Mouse (Mus musculus) intestine, embryonic 14.5 days (tissue): ENCODE data around the gene Tmem98. TPM values are rescaled to one million over a fixed set of nuclear protein-coding genes. Genes with fewer than 3 reads are reported as not detected.

ENCODE experiments used
- ATAC-seq: fragments of 200-750 bp; cut with Nextera tagmentation; replicated peaks from 2 replicates; pipeline ENCODE4 v1.8.0; 2017; ENCODE audit warnings: low read depth, moderate number of reproducible peaks, moderate TSS enrichment, moderate library complexity; ENCODE audit not compliant: low FRiP score, low TSS enrichment
- DNase-seq: peaks from one replicate; pipeline ENCODE4 v3.0.0-alpha.2; 2018; ENCODE audit warnings: low spot score
- H3K27ac ChIP-seq: fragments of 300-500 bp; sonication (generic); 2 replicates; pipeline ENCODE4 v1.5.1; 2014; ENCODE audit warnings: low read depth, mild to moderate bottlenecking, control low read depth
- H3K27me3 ChIP-seq: fragments of 300-500 bp; sonication (generic); replicated peaks from 2 replicates; pipeline ENCODE4 v1.6.1; 2014; ENCODE audit warnings: low read length, control low read depth; ENCODE audit not compliant: control insufficient read depth, insufficient read depth
- H3K36me3 ChIP-seq: fragments of 300-500 bp; sonication (generic); 2 replicates; pipeline ENCODE4 v1.6.1; 2014; ENCODE audit warnings: low read length, control low read depth; ENCODE audit not compliant: control insufficient read depth, insufficient read depth
- H3K4me1 ChIP-seq: fragments of 300-500 bp; sonication (generic); replicated peaks from 2 replicates; pipeline ENCODE4 v1.6.1; 2014; ENCODE audit warnings: low read length, control low read depth, mixed read lengths; ENCODE audit not compliant: control insufficient read depth, insufficient read depth
- H3K4me2 ChIP-seq: fragments of 300-500 bp; sonication (generic); 2 replicates; pipeline ENCODE4 v1.6.1; 2014; ENCODE audit warnings: low read length
- H3K4me3 ChIP-seq: fragments of 300-500 bp; sonication (generic); 2 replicates; pipeline ENCODE4 v1.5.1; 2014; ENCODE audit warnings: low read depth, low read length, control low read depth, mixed read lengths
- H3K9ac ChIP-seq: fragments of 300-500 bp; sonication (generic); 2 replicates; pipeline ENCODE4 v1.6.1; 2014; ENCODE audit warnings: mild to moderate bottlenecking, low read length
- H3K9me3 ChIP-seq: fragments of 300-500 bp; sonication (generic); 2 replicates; pipeline ENCODE4 v1.6.1; 2016; ENCODE audit warnings: low read length, control low read depth; ENCODE audit not compliant: control insufficient read depth
- WGBS: fragments of 180-500 bp; shearing (Covaris S2); extraction: QIAGEN DNeasy Blood & Tissue Kit; methylation state at CpG from one replicate; pipeline ENCODE4 v1.1.7; 2014; 5-methylcytosine and 5-hydroxymethylcytosine counted together
- polyA plus RNA-seq: library from polyadenylated mRNA; unstranded; fragments of >200 nt; fragmentation: Nextera tagmentation; extraction: Ambion mirVana; gene quantifications from 2 replicates; pipeline ENCODE4 v1.2.1, GENCODE M21; 2014

Tmem98 gene
- polyA plus RNA-seq, 1 experiment from 2014 or later: 180 TPM

GRCm38 (mm10) chr11:80821794-80822193 lies 11.8 kb downstream of the Tmem98 start:
- 83% methylated on average over 9 of the region's 9 CpGs for WGBS
- Histone ChIP-seq H3K4me2 (no peak overlapping the region), H3K36me3 (peaks cover 42% of the 10 kb centered on the region), H3K4me3 (no peak overlapping the region), H3K27me3 (no peaks in the 10 kb centered on the region), H3K9me3 (no peaks in the 10 kb centered on the region), H3K4me1 (peaks cover 16% of the 10 kb centered on the region), H3K27ac (no peak overlapping the region), H3K9ac (no peak overlapping the region)
- DNase-seq: no peak
- no peak for ATAC-seq

DNA sequence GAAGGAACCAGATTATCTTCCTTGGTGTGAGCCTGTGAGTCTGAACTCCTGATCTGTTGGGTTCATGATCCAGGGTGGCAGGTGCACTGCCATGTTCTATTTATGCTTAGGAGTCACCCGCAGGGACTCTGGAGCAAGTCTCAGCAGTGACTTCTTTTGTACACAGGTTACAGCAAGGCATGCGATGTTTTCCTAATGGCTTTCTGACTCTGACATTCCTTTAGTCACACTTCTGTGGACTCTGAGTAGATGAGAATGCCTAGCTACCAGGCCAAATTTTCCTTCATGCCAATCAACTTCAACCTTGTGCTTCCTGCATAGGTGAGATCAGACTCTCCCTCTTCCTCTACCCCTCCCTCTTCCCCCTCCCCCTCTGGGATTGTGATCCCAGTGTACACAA lies 25.4 kb downstream of the Tmem98 start:
- no peaks in the 10 kb centered on the region for H3K9me3 ChIP-seq
- no peak overlapping the region for H3K9ac ChIP-seq
- no peak overlapping the region for H3K27ac ChIP-seq
- H3K4me2 ChIP-seq: no peak overlapping the region
- 89% methylated on average over 2 of the region's 2 CpGs for WGBS
- H3K27me3 ChIP-seq: no peaks in the 10 kb centered on the region
- ATAC-seq: no peak
- DNase-seq: no peak
- H3K4me3 ChIP-seq: no peak overlapping the region
- H3K4me1 ChIP-seq: no peaks in the 10 kb centered on the region
- H3K36me3 ChIP-seq: no peaks in the 10 kb centered on the region

- no peaks in the 10 kb centered on the region for H3K36me3 ChIP-seq
- H3K4me1 ChIP-seq: no peaks in the 10 kb centered on the region
- H3K27ac ChIP-seq: no peak overlapping the region
- WGBS: 63% methylated on average over 4 of the region's 4 CpGs
- no peak overlapping the region for H3K4me2 ChIP-seq
- DNase-seq (no peak), ATAC-seq (no peak)
- H3K9ac ChIP-seq: no peak overlapping the region
- H3K4me3 ChIP-seq: no peak overlapping the region
- H3K9me3 ChIP-seq: no peaks in the 10 kb centered on the region
- no peaks in the 10 kb centered on the region for H3K27me3 ChIP-seq
Observed at GRCm38 (mm10) chr11:80835841-80836240, 25.9 kb downstream of the Tmem98 start.

GRCm38 (mm10) chr11:80838724-80839123 lies 28.7 kb downstream of the Tmem98 start:
- no peak overlapping the region for H3K4me3 ChIP-seq
- H3K27ac ChIP-seq: no peak overlapping the region
- H3K4me1 ChIP-seq: no peaks in the 10 kb centered on the region
- DNase-seq: no peak
- no peak for ATAC-seq
- H3K9ac ChIP-seq: no peak overlapping the region
- no peak overlapping the region for H3K4me2 ChIP-seq
- no peaks in the 10 kb centered on the region for H3K9me3 ChIP-seq
- 61% methylated on average over 1 of the region's 1 CpGs for WGBS
- H3K27me3 ChIP-seq: no peaks in the 10 kb centered on the region
- H3K36me3 ChIP-seq: no peaks in the 10 kb centered on the region

- H3K4me1 ChIP-seq: no peaks in the 10 kb centered on the region
- DNase-seq (no peak), ATAC-seq (no peak)
- no peak overlapping the region for H3K4me3 ChIP-seq
- H3K9me3 ChIP-seq: no peaks in the 10 kb centered on the region
- WGBS: 71% methylated on average over 2 of the region's 2 CpGs
- H3K27ac ChIP-seq: no peak overlapping the region
- H3K4me2 ChIP-seq: no peak overlapping the region
- no peaks in the 10 kb centered on the region for H3K36me3 ChIP-seq
- no peaks in the 10 kb centered on the region for H3K27me3 ChIP-seq
- H3K9ac ChIP-seq: no peak overlapping the region
Observed at GRCm38 (mm10) chr11:80843435-80843834, 33.5 kb downstream of the Tmem98 start.

DNA sequence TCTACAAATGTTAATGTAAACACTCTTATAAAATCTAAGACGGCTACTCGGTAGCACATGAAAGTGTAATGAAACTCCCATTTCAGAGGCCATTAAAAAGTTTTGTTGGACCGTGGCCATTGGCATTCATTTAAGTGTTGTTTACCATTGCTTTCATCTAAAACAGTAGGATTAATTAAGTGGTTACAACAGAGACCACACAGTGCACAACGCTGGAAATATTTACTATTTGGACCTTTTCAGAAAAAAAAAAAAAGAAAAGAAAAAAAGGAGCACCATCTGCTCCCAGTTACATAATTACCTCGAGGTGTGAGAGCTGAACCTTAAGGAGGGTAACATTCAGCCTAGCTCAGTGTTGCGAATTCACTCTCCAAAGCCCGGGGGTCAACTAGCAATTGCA lies 35.5 kb downstream of the Tmem98 start:
- no peak overlapping the region for H3K27ac ChIP-seq
- no peak overlapping the region for H3K4me2 ChIP-seq
- no peaks in the 10 kb centered on the region for H3K4me1 ChIP-seq
- DNase-seq: no peak
- no peaks in the 10 kb centered on the region for H3K36me3 ChIP-seq
- no peaks in the 10 kb centered on the region for H3K27me3 ChIP-seq
- H3K4me3 ChIP-seq: no peak overlapping the region
- H3K9me3 ChIP-seq: no peaks in the 10 kb centered on the region
- ATAC-seq: no peak
- 47% methylated on average over 7 of the region's 7 CpGs for WGBS
- no peak overlapping the region for H3K9ac ChIP-seq

DNA sequence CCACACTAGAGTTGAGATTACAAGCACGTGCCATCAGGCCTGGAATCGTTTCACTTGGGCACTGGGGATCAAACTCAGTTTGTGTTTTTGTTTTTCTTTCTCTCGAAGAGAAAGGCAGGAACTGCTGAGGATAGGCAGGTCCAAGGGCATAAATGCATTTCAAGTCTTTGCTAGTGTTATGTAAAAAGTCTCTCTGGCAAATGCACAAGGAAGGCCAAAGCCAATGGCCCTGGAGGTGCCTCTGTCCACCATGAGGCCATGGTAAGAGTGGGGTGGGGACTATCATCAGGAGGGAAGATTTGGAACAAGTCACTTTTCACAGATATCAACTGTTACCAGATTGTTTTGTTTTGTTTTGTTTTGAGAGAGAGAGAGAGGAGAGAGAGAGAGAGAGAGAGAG lies 36.1 kb downstream of the Tmem98 start:
- Histone ChIP-seq H3K9me3 (no peaks in the 10 kb centered on the region), H3K27me3 (no peaks in the 10 kb centered on the region), H3K4me2 (no peak overlapping the region), H3K36me3 (no peaks in the 10 kb centered on the region), H3K27ac (no peak overlapping the region), H3K4me1 (no peaks in the 10 kb centered on the region), H3K4me3 (no peak overlapping the region), H3K9ac (no peak overlapping the region)
- DNase-seq (no peak), ATAC-seq (no peak)
- 46% methylated on average over 3 of the region's 3 CpGs for WGBS

GRCm38 (mm10) chr11:80848131-80848530 lies 38.2 kb downstream of the Tmem98 start:
- 47% methylated on average over 5 of the region's 5 CpGs for WGBS
- no peak for DNase-seq
- H3K4me2 ChIP-seq: no peak overlapping the region

GRCm38 (mm10) chr11:80851859-80852258 lies 41.9 kb downstream of the Tmem98 start:
- Histone ChIP-seq H3K9ac (no peak overlapping the region), H3K27ac (no peak overlapping the region), H3K4me3 (no peak overlapping the region), H3K9me3 (no peaks in the 10 kb centered on the region), H3K36me3 (no peaks in the 10 kb centered on the region), H3K27me3 (no peaks in the 10 kb centered on the region), H3K4me2 (no peak overlapping the region), H3K4me1 (no peaks in the 10 kb centered on the region)
- DNase-seq (no peak), ATAC-seq (no peak)
- WGBS: 48% methylated on average over 5 of the region's 5 CpGs

More at GRCm38 (mm10) chr11:80848131-80848530, 38.2 kb downstream of the Tmem98 start:
- no peaks in the 10 kb centered on the region for H3K9me3 ChIP-seq
- ATAC-seq: no peak
- H3K27ac ChIP-seq: no peak overlapping the region
- H3K36me3 ChIP-seq: no peaks in the 10 kb centered on the region
- no peak overlapping the region for H3K9ac ChIP-seq
- no peaks in the 10 kb centered on the region for H3K27me3 ChIP-seq
- H3K4me3 ChIP-seq: no peak overlapping the region
- no peaks in the 10 kb centered on the region for H3K4me1 ChIP-seq
